Mouse (Mus musculus): ENCODE measurements around the gene Stmn1. TPM values are rescaled to one million over a fixed set of nuclear protein-coding genes. Genes with fewer than 3 reads are reported as not detected.
A peak's percentile ranks its signal among the peaks of the same experiment; 100 is the strongest.

Stmn1 gene
- polyA plus RNA-seq (2016; fragmentation: Nextera tagmentation; extraction: Ambion mirVana) = 558 and 570 TPM in 2 replicates

GRCm38 (mm10) chr4:134468215-134468575 lies at the start of gene Stmn1:
Stmn1 (plus strand) TSS chr4:134468320.
- ATAC-seq = peak; percentile 92
- Histone ChIP-seq H3K9ac (peak within 1 kb of the TSS; percentile 98), H3K36me3 (peaks cover 33% of the 10 kb centered on the region), H3K9me3 (replicated peaks) (no peaks in the 10 kb centered on the region), H3K4me3 (peak within 1 kb of the TSS; percentile 94), H3K27me3 (replicated peaks) (peaks cover 10% of the 10 kb centered on the region; the same call in 1 of the 2 replicates), H3K4me1 (peaks cover 56% of the 10 kb centered on the region), H3K4me2 (peak within 1 kb of the TSS; percentile 99), H3K27ac (peak within 1 kb of the TSS; percentile 97)
- whole genome bisulfite sequencing (ENCODE audit: insufficient replicate concordance) = under 1% methylated on average over 30 of the region's 31 CpGs

GRCm38 (mm10) chr4:134421971-134422370 lies 46.1 kb upstream of the Stmn1 start:
- H3K9ac ChIP-seq = no peak overlapping the region
- H3K36me3 ChIP-seq = peaks cover 28% of the 10 kb centered on the region
- WGBS (ENCODE audit: insufficient replicate concordance) = 80% methylated on average over 11 of the region's 11 CpGs
- H3K4me1 ChIP-seq = no peaks in the 10 kb centered on the region
- H3K27me3 ChIP-seq (replicated peaks) = no peaks in the 10 kb centered on the region
- no peak overlapping the region for H3K27ac ChIP-seq
- H3K4me3 ChIP-seq = no peak overlapping the region
- no peak for ATAC-seq
- H3K4me2 ChIP-seq = no peak overlapping the region
- H3K9me3 ChIP-seq (replicated peaks) = no peaks in the 10 kb centered on the region

DNA sequence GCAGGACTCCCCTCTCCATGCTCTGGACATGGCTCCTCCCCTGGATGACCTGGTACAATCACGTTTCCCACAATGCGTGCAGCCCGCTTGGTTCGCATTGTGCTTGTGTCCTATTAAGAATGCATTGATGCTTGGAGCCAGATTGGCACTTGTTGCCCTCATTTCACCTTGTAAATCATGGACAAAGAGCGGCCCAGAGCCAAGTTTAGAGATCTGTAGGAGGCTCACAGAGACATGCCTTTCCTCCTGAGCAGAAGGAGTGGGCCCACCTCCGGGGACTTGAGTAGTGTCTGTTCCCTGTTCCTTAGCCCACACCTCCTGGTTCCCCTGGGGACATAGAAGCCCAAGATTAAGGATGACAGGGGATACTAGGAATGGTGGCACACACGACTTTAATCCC lies 44.2 kb upstream of the Stmn1 start:
- H3K9me3 ChIP-seq (replicated peaks) = no peaks in the 10 kb centered on the region
- H3K27me3 ChIP-seq (replicated peaks) = no peaks in the 10 kb centered on the region
- no peak overlapping the region for H3K4me3 ChIP-seq
- no peak overlapping the region for H3K4me2 ChIP-seq
- H3K27ac ChIP-seq = no peak overlapping the region
- H3K9ac ChIP-seq = no peak overlapping the region
- WGBS (ENCODE audit: insufficient replicate concordance) = 72% methylated on average over 7 of the region's 7 CpGs
- no peaks in the 10 kb centered on the region for H3K4me1 ChIP-seq
- ATAC-seq = no peak
- H3K36me3 ChIP-seq = peaks cover 17% of the 10 kb centered on the region

- Histone ChIP-seq H3K36me3 (peaks cover 17% of the 10 kb centered on the region), H3K4me3 (no peak overlapping the region), H3K9ac (no peak overlapping the region), H3K4me2 (no peak overlapping the region), H3K27me3 (replicated peaks) (0 out of 2 replicates have a peak, but pooled peaks cover 4% of the 10 kb centered on the region), H3K9me3 (replicated peaks) (no peaks in the 10 kb centered on the region), H3K4me1 (no peaks in the 10 kb centered on the region), H3K27ac (no peak overlapping the region)
- WGBS (ENCODE audit: insufficient replicate concordance) = 65% methylated on average over 7 of the region's 7 CpGs
- no peak for ATAC-seq
Measured at GRCm38 (mm10) chr4:134425088-134425487, 43.0 kb upstream of the Stmn1 start.

GRCm38 (mm10) chr4:134430381-134431004 lies 37.6 kb upstream of the Stmn1 start:
- Histone ChIP-seq H3K4me2 (no peak overlapping the region), H3K4me1 (no peaks in the 10 kb centered on the region), H3K9me3 (replicated peaks) (no peaks in the 10 kb centered on the region), H3K27ac (no peak overlapping the region), H3K27me3 (replicated peaks) (0 out of 2 replicates have a peak, but pooled peaks cover 22% of the 10 kb centered on the region), H3K4me3 (no peak overlapping the region), H3K36me3 (0 out of 2 replicates have a peak, but pooled peaks cover 5% of the 10 kb centered on the region), H3K9ac (no peak overlapping the region)
- WGBS (ENCODE audit: insufficient replicate concordance) = 60% methylated on average over 23 of the region's 23 CpGs
- ATAC-seq = no peak

- Histone ChIP-seq H3K4me2 (no peak overlapping the region), H3K4me3 (no peak overlapping the region), H3K27ac (no peak overlapping the region), H3K27me3 (replicated peaks) (peaks cover 29% of the 10 kb centered on the region; the same call in 1 of the 2 replicates), H3K36me3 (no peaks in the 10 kb centered on the region), H3K9me3 (replicated peaks) (no peaks in the 10 kb centered on the region), H3K4me1 (no peaks in the 10 kb centered on the region), H3K9ac (no peak overlapping the region)
- 72% methylated on average over 15 of the region's 15 CpGs for WGBS (ENCODE audit: insufficient replicate concordance)
- ATAC-seq = no peak
Measured at GRCm38 (mm10) chr4:134432686-134433360, 35.3 kb upstream of the Stmn1 start.

DNA sequence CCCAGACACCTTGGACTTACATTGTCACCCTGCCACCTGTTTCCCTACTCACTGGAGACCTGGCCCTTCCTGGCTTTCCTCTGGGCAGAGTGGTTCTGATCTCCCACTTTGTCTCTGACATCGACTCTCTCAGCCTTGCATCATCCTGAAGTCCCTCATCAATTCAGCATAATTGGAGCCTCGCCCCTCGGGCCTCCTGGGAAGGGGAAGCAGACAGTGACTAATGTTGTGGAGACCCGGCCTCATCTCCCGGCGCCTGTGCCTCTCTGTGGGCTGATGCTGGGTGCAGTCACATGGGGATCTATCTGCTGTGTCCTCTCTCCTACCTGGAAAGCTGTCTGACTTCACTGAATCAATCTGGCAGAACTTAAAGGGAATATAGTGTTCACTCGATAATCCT lies 31.9 kb upstream of the Stmn1 start:
- ATAC-seq = no peak
- H3K27ac ChIP-seq = no peak overlapping the region
- no peak overlapping the region for H3K4me3 ChIP-seq
- peaks cover 27% of the 10 kb centered on the region; the same call in 1 of the 2 replicates for H3K27me3 ChIP-seq (replicated peaks)
- no peak overlapping the region for H3K9ac ChIP-seq
- H3K36me3 ChIP-seq = no peaks in the 10 kb centered on the region
- H3K9me3 ChIP-seq (replicated peaks) = no peaks in the 10 kb centered on the region
- 37% methylated on average over 7 of the region's 7 CpGs for WGBS (ENCODE audit: insufficient replicate concordance)
- peaks cover 20% of the 10 kb centered on the region for H3K4me1 ChIP-seq
- no peak overlapping the region for H3K4me2 ChIP-seq

DNA sequence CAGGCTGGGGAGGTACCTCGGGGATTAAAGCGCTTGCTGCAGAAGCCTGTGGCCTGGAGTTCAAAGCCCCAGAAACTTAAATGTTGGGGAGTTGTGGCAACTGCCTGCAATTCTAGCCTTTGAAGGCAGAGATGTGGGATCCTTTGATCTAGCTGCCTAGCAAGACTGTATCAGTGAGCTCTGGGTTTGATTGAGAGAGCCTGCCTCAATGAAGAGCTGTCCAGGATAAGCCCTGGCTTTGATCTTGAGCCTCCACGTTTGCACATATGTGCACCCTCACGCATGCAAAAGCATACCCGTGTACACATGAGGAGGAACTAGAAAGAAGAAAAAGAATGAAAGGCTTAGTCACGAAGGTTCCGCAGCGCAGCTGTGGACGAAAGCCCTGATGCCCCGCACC lies 31.5 kb upstream of the Stmn1 start:
- 77% methylated on average over 10 of the region's 10 CpGs for WGBS (ENCODE audit: insufficient replicate concordance)
- H3K4me2 ChIP-seq = no peak overlapping the region
- H3K27me3 ChIP-seq (replicated peaks) = peaks cover 27% of the 10 kb centered on the region
- no peak overlapping the region for H3K27ac ChIP-seq
- H3K4me3 ChIP-seq = no peak overlapping the region
- ATAC-seq = no peak
- H3K9ac ChIP-seq = no peak overlapping the region
- peaks cover 20% of the 10 kb centered on the region for H3K4me1 ChIP-seq
- H3K36me3 ChIP-seq = no peaks in the 10 kb centered on the region
- no peaks in the 10 kb centered on the region for H3K9me3 ChIP-seq (replicated peaks)

DNA sequence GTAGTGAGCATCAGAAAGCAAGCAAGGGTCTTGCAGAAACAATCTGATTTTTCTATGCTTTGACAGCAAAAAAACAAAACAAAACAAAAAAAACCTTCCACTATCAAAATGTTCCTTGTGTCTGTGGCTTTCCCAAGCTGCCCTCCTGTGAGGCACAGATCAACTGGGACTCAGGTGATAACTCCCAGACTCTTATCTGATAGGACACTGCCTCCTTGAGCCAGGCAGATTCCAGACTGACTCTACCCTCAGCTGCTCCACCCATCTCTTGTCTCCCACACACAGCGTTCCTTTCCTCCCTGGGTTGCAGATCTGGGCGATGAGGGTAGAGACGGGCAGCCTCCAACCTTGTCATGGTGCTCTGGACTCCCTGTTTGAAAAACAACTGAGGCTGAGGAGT lies 29.0 kb upstream of the Stmn1 start:
- ATAC-seq = peak; percentile 96
- peaks cover 20% of the 10 kb centered on the region for H3K4me1 ChIP-seq
- peak overlapping the region; percentile 53 for H3K27ac ChIP-seq
- no peak overlapping the region for H3K4me3 ChIP-seq
- H3K9me3 ChIP-seq (replicated peaks) = no peaks in the 10 kb centered on the region
- H3K9ac ChIP-seq = no peak overlapping the region
- H3K4me2 ChIP-seq = peak overlapping the region; percentile 44
- H3K27me3 ChIP-seq (replicated peaks) = peaks cover 40% of the 10 kb centered on the region
- H3K36me3 ChIP-seq = no peaks in the 10 kb centered on the region
- WGBS (ENCODE audit: insufficient replicate concordance) = 22% methylated on average over 3 of the region's 3 CpGs

DNA sequence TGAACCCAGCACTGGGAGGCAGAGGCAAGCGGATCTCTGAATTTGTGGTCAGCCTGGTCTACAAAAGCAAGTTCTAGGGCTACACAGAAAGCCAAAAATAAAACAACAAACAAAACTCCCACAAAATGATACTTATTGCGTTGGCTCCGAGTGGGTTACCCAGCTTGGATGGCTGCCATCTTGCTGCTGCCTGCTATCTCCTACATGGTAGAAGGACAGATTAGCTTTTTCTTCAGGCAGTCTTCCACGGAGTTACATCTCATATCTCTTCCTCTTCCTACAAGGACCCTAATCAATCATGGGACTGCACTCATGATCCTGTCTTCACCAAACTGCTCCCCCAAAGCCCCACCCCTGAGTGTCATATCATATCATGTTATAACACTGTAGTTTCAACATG lies 28.2 kb upstream of the Stmn1 start:
- no peaks in the 10 kb centered on the region for H3K9me3 ChIP-seq (replicated peaks)
- ATAC-seq = no peak
- no peak overlapping the region for H3K9ac ChIP-seq
- no peak overlapping the region for H3K4me3 ChIP-seq
- peak overlapping the region; percentile 53; the same call in 1 of the 2 replicates for H3K27ac ChIP-seq
- WGBS (ENCODE audit: insufficient replicate concordance) = 65% methylated on average over 4 of the region's 4 CpGs
- peaks cover 20% of the 10 kb centered on the region for H3K4me1 ChIP-seq
- H3K36me3 ChIP-seq = no peaks in the 10 kb centered on the region
- no peak overlapping the region for H3K4me2 ChIP-seq
- H3K27me3 ChIP-seq (replicated peaks) = peaks cover 41% of the 10 kb centered on the region

- no peak overlapping the region for H3K9ac ChIP-seq
- ATAC-seq = no peak
- H3K4me1 ChIP-seq = peaks cover 20% of the 10 kb centered on the region
- 83% methylated on average over 4 of the region's 4 CpGs for WGBS (ENCODE audit: insufficient replicate concordance)
- H3K9me3 ChIP-seq (replicated peaks) = no peaks in the 10 kb centered on the region
- H3K27me3 ChIP-seq (replicated peaks) = peaks cover 51% of the 10 kb centered on the region
- no peak overlapping the region for H3K27ac ChIP-seq
- H3K4me3 ChIP-seq = no peak overlapping the region
- no peak overlapping the region for H3K4me2 ChIP-seq
- no peaks in the 10 kb centered on the region for H3K36me3 ChIP-seq
Measured at GRCm38 (mm10) chr4:134442216-134442615, 25.9 kb upstream of the Stmn1 start.

DNA sequence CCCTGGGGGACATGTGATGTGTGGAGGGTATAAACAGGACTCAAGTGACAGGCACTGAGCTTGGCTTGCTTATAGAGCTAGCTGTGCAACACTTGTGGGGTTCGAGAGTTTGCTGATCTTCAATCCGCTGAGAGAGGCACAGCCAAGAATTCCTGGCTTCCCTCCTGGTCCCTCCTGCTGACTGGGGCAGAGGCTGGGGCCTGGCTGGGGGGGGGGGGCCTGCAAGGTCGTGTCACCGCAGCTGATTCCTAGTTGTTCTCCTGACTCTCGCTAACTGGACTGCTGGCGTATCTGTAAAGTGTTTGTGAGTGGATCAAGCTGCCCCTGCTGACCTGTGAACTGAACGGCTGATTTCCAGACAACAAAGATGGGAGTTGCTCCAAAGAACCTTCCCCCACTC lies 24.5 kb upstream of the Stmn1 start:
- WGBS (ENCODE audit: insufficient replicate concordance) = 64% methylated on average over 7 of the region's 7 CpGs
- no peak overlapping the region for H3K4me3 ChIP-seq
- no peak overlapping the region for H3K27ac ChIP-seq
- H3K9me3 ChIP-seq (replicated peaks) = no peaks in the 10 kb centered on the region
- ATAC-seq = no peak
- H3K36me3 ChIP-seq = no peaks in the 10 kb centered on the region
- no peak overlapping the region for H3K4me2 ChIP-seq
- H3K27me3 ChIP-seq (replicated peaks) = peaks cover 61% of the 10 kb centered on the region
- H3K4me1 ChIP-seq = peaks cover 20% of the 10 kb centered on the region
- no peak overlapping the region for H3K9ac ChIP-seq

Measured in liver, embryonic 12.5 days (tissue).